Mouse (Mus musculus) stomach, embryonic 14.5 days (tissue): ENCODE results near the gene Ryr2. TPM values are rescaled to one million over a fixed set of nuclear protein-coding genes. Genes with fewer than 3 reads are reported as not detected.

ENCODE experiments used
- ATAC-seq: fragments of 200-750 bp; cut with Nextera tagmentation; 2 replicates; pipeline ENCODE4 v1.8.0; 2017; ENCODE audit warnings: low read depth, moderate TSS enrichment; ENCODE audit not compliant: insufficient number of reproducible peaks, insufficient read depth, low FRiP score
- H3K27ac ChIP-seq: fragments of 300-500 bp; sonication (generic); 2 replicates; pipeline ENCODE4 v1.5.1; 2014; ENCODE audit warnings: mild to moderate bottlenecking, low read length, moderate library complexity, mixed read lengths
- H3K27me3 ChIP-seq: fragments of 300-500 bp; sonication (generic); 2 replicates; pipeline ENCODE4 v1.6.1; 2014; ENCODE audit warnings: low read length, control low read depth, mixed read lengths; ENCODE audit not compliant: control insufficient read depth, insufficient read depth
- H3K36me3 ChIP-seq: fragments of 300-500 bp; sonication (generic); 2 replicates; pipeline ENCODE4 v1.6.1; 2014; ENCODE audit warnings: mild to moderate bottlenecking, control low read depth, low read length, moderate library complexity, mixed read lengths; ENCODE audit not compliant: control insufficient read depth, insufficient read depth
- H3K4me1 ChIP-seq: fragments of 300-500 bp; sonication (generic); 2 replicates; pipeline ENCODE4 v1.6.1; 2014; ENCODE audit warnings: low read length, control low read depth, mixed read lengths; ENCODE audit not compliant: control insufficient read depth, insufficient read depth
- H3K4me2 ChIP-seq: fragments of 300-500 bp; sonication (generic); replicated peaks from 2 replicates; pipeline ENCODE4 v1.6.1; 2014; ENCODE audit warnings: low read depth, low read length, control low read depth
- H3K4me3 ChIP-seq: fragments of 300-500 bp; sonication (generic); 2 replicates; pipeline ENCODE4 v1.5.1; 2014; ENCODE audit warnings: low read depth, low read length, control low read depth
- H3K9ac ChIP-seq: fragments of 300-500 bp; sonication (generic); replicated peaks from 2 replicates; pipeline ENCODE4 v1.6.1; 2014; ENCODE audit warnings: low read depth, mild to moderate bottlenecking, control low read depth, low read length, moderate library complexity, mixed read lengths
- H3K9me3 ChIP-seq: fragments of 300-500 bp; sonication (generic); 2 replicates; pipeline ENCODE4 v1.6.1; 2016; ENCODE audit warnings: low read depth, low read length, control low read depth; ENCODE audit not compliant: control insufficient read depth
- WGBS: fragments of 180-500 bp; shearing (Covaris S2); extraction: QIAGEN DNeasy Blood & Tissue Kit; methylation state at CpG from one replicate; pipeline ENCODE4 v1.1.7; 2014; 5-methylcytosine and 5-hydroxymethylcytosine counted together
- polyA plus RNA-seq: library from polyadenylated mRNA; unstranded; fragments of >200 nt; fragmentation: Nextera tagmentation; extraction: Ambion mirVana; gene quantifications from 2 replicates; pipeline ENCODE4 v1.2.1, GENCODE M21; 2014

The Ryr2 gene
- polyA plus RNA-seq, 1 experiment from 2014 or later, result 2.6 TPM

GRCm38 (mm10) chr13:11919448-11919847, 187.3 kb downstream of the Ryr2 start:
- Histone ChIP-seq H3K4me1 (no peaks in the 10 kb centered on the region), H3K4me2 (no peak overlapping the region), H3K27ac (no peak overlapping the region), H3K27me3 (no peaks in the 10 kb centered on the region), H3K9ac (no peak overlapping the region), H3K9me3 (no peaks in the 10 kb centered on the region), H3K36me3 (no peaks in the 10 kb centered on the region), H3K4me3 (no peak overlapping the region)
- no peak for ATAC-seq
- WGBS, result 85% methylated on average over 6 of the region's 6 CpGs

GRCm38 (mm10) chr13:11915619-11916018, 191.1 kb downstream of the Ryr2 start:
- Histone ChIP-seq H3K27me3 (no peaks in the 10 kb centered on the region), H3K9ac (no peak overlapping the region), H3K4me1 (no peaks in the 10 kb centered on the region), H3K4me3 (no peak overlapping the region), H3K36me3 (no peaks in the 10 kb centered on the region), H3K27ac (no peak overlapping the region), H3K4me2 (no peak overlapping the region), H3K9me3 (no peaks in the 10 kb centered on the region)
- 50% methylated on average over 2 of the region's 2 CpGs for WGBS
- no peak for ATAC-seq

GRCm38 (mm10) chr13:11914682-11915081, 192.1 kb downstream of the Ryr2 start:
- no peak overlapping the region for H3K9ac ChIP-seq
- 74% methylated on average over 3 of the region's 3 CpGs for WGBS
- H3K4me1 ChIP-seq, result no peaks in the 10 kb centered on the region
- no peaks in the 10 kb centered on the region for H3K27me3 ChIP-seq
- no peak overlapping the region for H3K27ac ChIP-seq
- no peaks in the 10 kb centered on the region for H3K36me3 ChIP-seq
- H3K4me2 ChIP-seq, result no peak overlapping the region
- no peaks in the 10 kb centered on the region for H3K9me3 ChIP-seq
- no peak for ATAC-seq
- no peak overlapping the region for H3K4me3 ChIP-seq

GRCm38 (mm10) chr13:11912208-11912607, 194.5 kb downstream of the Ryr2 start:
- no peak for ATAC-seq
- Histone ChIP-seq H3K27me3 (no peaks in the 10 kb centered on the region), H3K4me2 (no peak overlapping the region), H3K36me3 (no peaks in the 10 kb centered on the region), H3K9ac (no peak overlapping the region), H3K27ac (no peak overlapping the region), H3K9me3 (no peaks in the 10 kb centered on the region), H3K4me1 (no peaks in the 10 kb centered on the region), H3K4me3 (no peak overlapping the region)
- 68% methylated on average over 2 of the region's 2 CpGs for WGBS

GRCm38 (mm10) chr13:11908123-11908522, 198.6 kb downstream of the Ryr2 start:
- Histone ChIP-seq H3K4me1 (no peaks in the 10 kb centered on the region), H3K9ac (no peak overlapping the region), H3K36me3 (no peaks in the 10 kb centered on the region), H3K27ac (no peak overlapping the region), H3K4me2 (no peak overlapping the region), H3K9me3 (no peaks in the 10 kb centered on the region), H3K27me3 (no peaks in the 10 kb centered on the region), H3K4me3 (no peak overlapping the region)
- 82% methylated on average over 4 of the region's 4 CpGs for WGBS
- ATAC-seq, result no peak

- H3K4me2 ChIP-seq, result no peak overlapping the region
- no peak for ATAC-seq
- no peaks in the 10 kb centered on the region for H3K9me3 ChIP-seq
- no peaks in the 10 kb centered on the region for H3K4me1 ChIP-seq
- H3K27me3 ChIP-seq, result no peaks in the 10 kb centered on the region
- H3K27ac ChIP-seq, result no peak overlapping the region
- H3K4me3 ChIP-seq, result no peak overlapping the region
- H3K36me3 ChIP-seq, result no peaks in the 10 kb centered on the region
- H3K9ac ChIP-seq, result no peak overlapping the region
- WGBS, result 73% methylated on average over 2 of the region's 2 CpGs
These were observed 201.6 kb downstream of the Ryr2 start for GRCm38 (mm10) chr13:11905126-11905525.

- ATAC-seq, result no peak
- 56% methylated on average over 9 of the region's 9 CpGs for WGBS
- H3K4me2 ChIP-seq, result no peak overlapping the region
These were observed 203.5 kb downstream of the Ryr2 start for GRCm38 (mm10) chr13:11903272-11903671.

GRCm38 (mm10) chr13:11902856-11903255, 203.9 kb downstream of the Ryr2 start:
- no peaks in the 10 kb centered on the region for H3K27me3 ChIP-seq
- H3K9me3 ChIP-seq, result no peaks in the 10 kb centered on the region
- WGBS, result 73% methylated on average over 6 of the region's 6 CpGs
- no peaks in the 10 kb centered on the region for H3K36me3 ChIP-seq
- no peak overlapping the region for H3K27ac ChIP-seq
- no peak overlapping the region for H3K4me2 ChIP-seq
- no peak for ATAC-seq
- no peak overlapping the region for H3K4me3 ChIP-seq
- H3K4me1 ChIP-seq, result no peaks in the 10 kb centered on the region
- H3K9ac ChIP-seq, result no peak overlapping the region

More at GRCm38 (mm10) chr13:11903272-11903671, 203.5 kb downstream of the Ryr2 start:
- H3K4me1 ChIP-seq, result no peaks in the 10 kb centered on the region
- no peaks in the 10 kb centered on the region for H3K36me3 ChIP-seq
- no peak overlapping the region for H3K27ac ChIP-seq
- no peak overlapping the region for H3K4me3 ChIP-seq
- H3K27me3 ChIP-seq, result no peaks in the 10 kb centered on the region
- H3K9me3 ChIP-seq, result no peaks in the 10 kb centered on the region
- no peak overlapping the region for H3K9ac ChIP-seq

- no peak overlapping the region for H3K4me3 ChIP-seq
- no peaks in the 10 kb centered on the region for H3K36me3 ChIP-seq
- no peak overlapping the region for H3K9ac ChIP-seq
- no peak overlapping the region for H3K4me2 ChIP-seq
- no peak overlapping the region for H3K27ac ChIP-seq
- H3K9me3 ChIP-seq, result no peaks in the 10 kb centered on the region
- no peak for ATAC-seq
- H3K27me3 ChIP-seq, result no peaks in the 10 kb centered on the region
- 82% methylated on average over 2 of the region's 2 CpGs for WGBS
- no peaks in the 10 kb centered on the region for H3K4me1 ChIP-seq
These were observed 206.1 kb downstream of the Ryr2 start for GRCm38 (mm10) chr13:11900631-11901030.
